Mouse (Mus musculus): Measurements from ENCODE around the gene Lrrc1. TPM values are rescaled to one million over a fixed set of nuclear protein-coding genes. Genes with fewer than 3 reads are reported as not detected.

The Lrrc1 gene
- polyA plus RNA-seq, 1 experiment from 2014 or later: 4.4 TPM

- Histone ChIP-seq H3K36me3 (no peaks in the 10 kb centered on the region), H3K4me2 (no peak overlapping the region), H3K9me3 (replicated peaks) (no peaks in the 10 kb centered on the region), H3K9ac (no peak overlapping the region), H3K4me1 (no peaks in the 10 kb centered on the region), H3K27me3 (replicated peaks) (no peaks in the 10 kb centered on the region), H3K27ac (no peak overlapping the region), H3K4me3 (no peak overlapping the region)
- 70% methylated on average over 12 of the region's 12 CpGs for WGBS (ENCODE audit: insufficient replicate concordance)
- no peak for ATAC-seq
Observed at GRCm38 (mm10) chr9:77385611-77386010, 159.1 kb downstream of the Lrrc1 start.

- H3K27ac ChIP-seq: no peak overlapping the region
- H3K4me1 ChIP-seq: no peaks in the 10 kb centered on the region
- no peaks in the 10 kb centered on the region for H3K9me3 ChIP-seq (replicated peaks)
- no peak overlapping the region for H3K4me2 ChIP-seq
- 62% methylated on average over 9 of the region's 9 CpGs for WGBS (ENCODE audit: insufficient replicate concordance)
- H3K36me3 ChIP-seq: no peaks in the 10 kb centered on the region
- H3K4me3 ChIP-seq: no peak overlapping the region
- H3K27me3 ChIP-seq (replicated peaks): no peaks in the 10 kb centered on the region
- ATAC-seq: no peak
- H3K9ac ChIP-seq: no peak overlapping the region
Observed at GRCm38 (mm10) chr9:77384651-77385050, 160.0 kb downstream of the Lrrc1 start.

GRCm38 (mm10) chr9:77383951-77384350 is 160.7 kb downstream of the Lrrc1 start:
- Histone ChIP-seq H3K4me3 (no peak overlapping the region), H3K4me1 (no peaks in the 10 kb centered on the region), H3K4me2 (no peak overlapping the region), H3K27ac (no peak overlapping the region), H3K9ac (no peak overlapping the region), H3K27me3 (replicated peaks) (no peaks in the 10 kb centered on the region), H3K36me3 (no peaks in the 10 kb centered on the region), H3K9me3 (replicated peaks) (no peaks in the 10 kb centered on the region)
- no peak for ATAC-seq
- 58% methylated on average over 4 of the region's 4 CpGs for WGBS (ENCODE audit: insufficient replicate concordance)

GRCm38 (mm10) chr9:77382514-77382913 is 162.2 kb downstream of the Lrrc1 start:
- H3K27me3 ChIP-seq (replicated peaks): no peaks in the 10 kb centered on the region
- no peaks in the 10 kb centered on the region for H3K36me3 ChIP-seq
- H3K4me3 ChIP-seq: no peak overlapping the region
- no peak overlapping the region for H3K4me2 ChIP-seq
- no peaks in the 10 kb centered on the region for H3K9me3 ChIP-seq (replicated peaks)
- no peak overlapping the region for H3K27ac ChIP-seq
- no peak overlapping the region for H3K9ac ChIP-seq
- no peak for ATAC-seq
- 26% methylated on average over 3 of the region's 3 CpGs for WGBS (ENCODE audit: insufficient replicate concordance)
- H3K4me1 ChIP-seq: no peaks in the 10 kb centered on the region

GRCm38 (mm10) chr9:77381565-77381964 is 163.1 kb downstream of the Lrrc1 start:
- H3K9me3 ChIP-seq (replicated peaks): no peaks in the 10 kb centered on the region
- H3K9ac ChIP-seq: no peak overlapping the region
- ATAC-seq: no peak
- H3K36me3 ChIP-seq: no peaks in the 10 kb centered on the region
- H3K4me1 ChIP-seq: no peaks in the 10 kb centered on the region
- H3K4me3 ChIP-seq: no peak overlapping the region
- H3K27ac ChIP-seq: no peak overlapping the region
- no peak overlapping the region for H3K4me2 ChIP-seq
- H3K27me3 ChIP-seq (replicated peaks): no peaks in the 10 kb centered on the region
- 12% methylated on average over 5 of the region's 5 CpGs for WGBS (ENCODE audit: insufficient replicate concordance)

Small RNAs within 50 kb of the gene (microRNA-seq; reads per million reads assigned to microRNA genes)
- gene Gm25250: not detected

Other genes starting within 250 kb of the Lrrc1 start
- not detected in 2 replicates for gene Mlip, start 191.9 kb downstream of the Lrrc1 start, polyA plus RNA-seq (2016; fragmentation: Nextera tagmentation; extraction: Ambion mirVana)
- 0.08 and 0.29 TPM in 2 replicates for gene Klhl31, start 91.6 kb upstream of the Lrrc1 start, polyA plus RNA-seq (2016; fragmentation: Nextera tagmentation; extraction: Ambion mirVana)
- 44.5 and 45.0 TPM in 2 replicates for gene Gclc, start 209.7 kb upstream of the Lrrc1 start, polyA plus RNA-seq (2016; fragmentation: Nextera tagmentation; extraction: Ambion mirVana)